Mouse (Mus musculus) monocyte, adult 5-6 weeks (primary cell): ENCODE data around the gene Gad1. TPM values are rescaled to one million over a fixed set of nuclear protein-coding genes. Genes with fewer than 3 reads are reported as not detected.

ENCODE experiments used
- total RNA-seq: library from RNA; stranded (forward); fragments of 200-1000, 200-491, 200-594 nt; gene quantifications from 3 replicates; pipeline ENCODE4 v1.2.3, GENCODE M21; 2017

Gad1 gene
- total RNA-seq, 1 experiment from 2014 or later: 0.38 TPM

Other genes with a start within 250 kb of the Gad1 start
- gene Sp5, start 78.1 kb upstream of the Gad1 start, total RNA-seq: not detected in 3 replicates
- gene Erich2, start 44.3 kb upstream of the Gad1 start, total RNA-seq: not detected in 3 replicates
- gene Gorasp2, start 108.5 kb downstream of the Gad1 start, total RNA-seq: 36.6 to 41.3 TPM (median 39.7 TPM) in 3 replicates
- gene Gm26558, start 109.0 kb downstream of the Gad1 start, total RNA-seq: not detected in 3 replicates